Mouse (Mus musculus) neural tube, embryonic 12.5 days (tissue): ENCODE data around the gene Slc4a1ap. TPM values are rescaled to one million over a fixed set of nuclear protein-coding genes. Genes with fewer than 3 reads are reported as not detected.

ENCODE experiments used
- ATAC-seq: fragments of 200-750 bp; cut with Nextera tagmentation; 2 replicates; pipeline ENCODE4 v1.8.0; 2017; ENCODE audit warnings: low read depth, mild to moderate bottlenecking, moderate TSS enrichment, moderate library complexity; ENCODE audit not compliant: low FRiP score
- H3K27ac ChIP-seq: fragments of 300-500 bp; sonication (generic); 2 replicates; pipeline ENCODE4 v1.5.1; 2016
- H3K27me3 ChIP-seq: fragments of 300-500 bp; sonication (generic); replicated peaks from 2 replicates; pipeline ENCODE4 v1.6.1; 2016; ENCODE audit warnings: mild to moderate bottlenecking
- H3K36me3 ChIP-seq: fragments of 300-500 bp; sonication (generic); 2 replicates; pipeline ENCODE4 v1.6.1; 2016; ENCODE audit warnings: mild to moderate bottlenecking
- H3K4me1 ChIP-seq: fragments of 300-500 bp; sonication (generic); 2 replicates; pipeline ENCODE4 v1.6.1; 2016
- H3K4me2 ChIP-seq: fragments of 300-500 bp; sonication (generic); replicated peaks from 2 replicates; pipeline ENCODE4 v1.6.1; 2016; ENCODE audit warnings: mild to moderate bottlenecking
- H3K4me3 ChIP-seq: fragments of 300-500 bp; sonication (generic); 2 replicates; pipeline ENCODE4 v1.5.1; 2016
- H3K9ac ChIP-seq: fragments of 300-500 bp; sonication (generic); 2 replicates; pipeline ENCODE4 v1.6.1; 2016; ENCODE audit warnings: mild to moderate bottlenecking
- H3K9me3 ChIP-seq: fragments of 300-500 bp; sonication (generic); 2 replicates; pipeline ENCODE4 v1.6.1; 2016; ENCODE audit warnings: mild to moderate bottlenecking
- WGBS: fragments of 180-500 bp; shearing (Covaris S2); methylation state at CpG from one replicate; pipeline ENCODE4 v1.1.7; 2016; 5-methylcytosine and 5-hydroxymethylcytosine counted together
- polyA plus RNA-seq: library from polyadenylated mRNA; unstranded; fragments of >200 nt; fragmentation: Nextera tagmentation; extraction: Ambion mirVana; gene quantifications from 2 replicates; pipeline ENCODE4 v1.2.1, GENCODE M21; 2016

Gene Slc4a1ap
- 36.5 and 40.7 TPM in 2 replicates for polyA plus RNA-seq

DNA sequence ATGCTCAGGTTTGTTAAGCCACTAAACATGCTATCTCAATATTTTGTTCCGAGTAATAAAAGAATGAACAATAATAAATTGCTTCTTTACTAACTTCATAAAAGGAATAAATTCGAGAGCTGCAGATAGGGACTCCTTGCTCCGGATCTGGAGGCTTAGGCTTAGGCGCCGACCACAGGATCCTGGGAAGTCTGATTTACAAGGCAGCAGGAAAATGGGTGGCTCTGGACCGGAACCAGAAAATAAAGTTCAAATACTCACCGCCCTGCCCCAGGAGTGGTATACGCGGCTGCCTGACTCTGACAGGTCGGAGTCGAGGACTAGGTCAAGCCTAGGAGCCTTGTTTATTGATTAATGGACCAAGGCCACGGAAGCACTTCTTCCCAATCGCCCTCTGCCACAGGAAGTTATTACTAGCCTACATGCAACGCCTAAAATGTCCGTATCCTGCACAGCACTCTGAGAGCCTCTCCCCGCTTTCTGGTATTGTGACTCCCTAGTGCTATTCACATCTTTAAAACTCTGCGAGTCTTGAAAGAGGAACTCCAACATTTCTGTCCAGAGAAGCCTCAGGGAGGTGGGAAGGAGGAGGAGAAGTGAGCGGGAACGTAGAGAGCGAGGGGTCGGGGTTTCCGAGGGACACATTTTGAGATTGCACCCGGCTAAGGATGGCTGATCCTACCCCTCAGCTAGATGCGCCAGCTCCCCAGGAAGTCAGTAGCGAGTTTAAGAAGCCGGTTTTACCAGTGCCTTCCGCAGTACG lies at the start of gene Slc4a1ap:
Gene Slc4a1ap, plus strand, starts transcription at position 642 of the 763 bp plus-strand sequence.
- H3K4me1 ChIP-seq, result peaks cover 26% of the 10 kb centered on the region
- H3K4me2 ChIP-seq, result peak within 1 kb of the TSS; percentile 98
- peak; percentile 90 for ATAC-seq
- H3K27ac ChIP-seq, result peak within 1 kb of the TSS; percentile 39; the same call in 1 of the 2 replicates
- H3K9me3 ChIP-seq, result no peaks in the 10 kb centered on the region
- H3K9ac ChIP-seq, result peak within 1 kb of the TSS; percentile 93
- under 1% methylated on average over 28 of the region's 28 CpGs for WGBS
- H3K4me3 ChIP-seq, result peak within 1 kb of the TSS; percentile 94
- no peaks in the 10 kb centered on the region for H3K27me3 ChIP-seq
- H3K36me3 ChIP-seq, result peaks cover 34% of the 10 kb centered on the region

DNA sequence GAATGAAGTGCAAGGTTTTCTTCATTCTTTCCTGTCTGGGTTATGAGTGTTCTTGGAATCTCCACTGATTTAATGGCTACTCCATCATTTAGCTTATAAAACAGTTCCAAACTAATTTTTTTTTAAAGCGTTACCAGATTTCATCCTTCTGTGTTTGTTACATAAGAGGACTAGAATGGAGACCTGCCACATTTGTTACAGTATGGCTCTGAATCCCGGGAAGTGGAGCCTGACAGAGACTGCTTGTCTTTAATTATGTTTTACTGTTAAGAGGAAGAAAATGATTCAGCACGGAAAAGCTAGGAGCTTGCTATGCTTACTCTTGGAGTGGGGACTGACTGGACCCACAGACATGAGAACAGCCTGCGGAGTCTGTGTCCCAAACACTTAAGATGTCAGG lies 46.3 kb upstream of the Slc4a1ap start:
- Histone ChIP-seq H3K27ac (no peak overlapping the region), H3K9ac (no peak overlapping the region), H3K27me3 (no peaks in the 10 kb centered on the region), H3K4me1 (no peaks in the 10 kb centered on the region), H3K9me3 (no peaks in the 10 kb centered on the region), H3K36me3 (peaks cover 72% of the 10 kb centered on the region), H3K4me2 (no peak overlapping the region), H3K4me3 (no peak overlapping the region)
- ATAC-seq, result no peak
- WGBS, result 91% methylated on average over 4 of the region's 4 CpGs

DNA sequence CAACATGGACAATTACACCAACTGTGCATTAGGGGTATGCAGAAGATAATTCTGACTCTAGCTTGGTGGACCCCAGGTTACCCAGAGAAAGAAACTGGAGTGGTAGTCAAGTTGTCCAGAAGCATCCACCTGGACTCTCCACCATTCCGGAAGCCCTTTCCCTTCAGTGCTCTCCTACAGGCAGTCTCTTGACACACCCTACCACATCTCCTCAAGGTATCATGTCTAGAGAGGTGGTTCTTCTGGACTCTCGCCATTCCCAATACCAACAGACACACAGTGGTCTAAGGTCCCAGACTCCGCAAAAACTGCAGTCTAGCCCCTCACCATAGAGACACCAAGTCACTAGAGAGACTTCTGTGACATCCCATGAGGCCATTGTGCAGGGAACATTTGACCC lies 41.4 kb upstream of the Slc4a1ap start, which contains the start of gene 4930548H24Rik:
Gene 4930548H24Rik, plus strand, starts transcription at position 301 of the 400 bp plus-strand sequence.
- no peak within 1 kb of the TSS for H3K4me3 ChIP-seq
- H3K27me3 ChIP-seq, result no peaks in the 10 kb centered on the region
- no peak within 1 kb of the TSS for H3K9ac ChIP-seq
- H3K4me2 ChIP-seq, result no peak within 1 kb of the TSS
- H3K4me1 ChIP-seq, result no peaks in the 10 kb centered on the region
- H3K27ac ChIP-seq, result no peak within 1 kb of the TSS
- no peak for ATAC-seq
- WGBS, result 94% methylated on average over 3 of the region's 3 CpGs
- H3K36me3 ChIP-seq, result peaks cover 27% of the 10 kb centered on the region
- no peaks in the 10 kb centered on the region for H3K9me3 ChIP-seq

DNA sequence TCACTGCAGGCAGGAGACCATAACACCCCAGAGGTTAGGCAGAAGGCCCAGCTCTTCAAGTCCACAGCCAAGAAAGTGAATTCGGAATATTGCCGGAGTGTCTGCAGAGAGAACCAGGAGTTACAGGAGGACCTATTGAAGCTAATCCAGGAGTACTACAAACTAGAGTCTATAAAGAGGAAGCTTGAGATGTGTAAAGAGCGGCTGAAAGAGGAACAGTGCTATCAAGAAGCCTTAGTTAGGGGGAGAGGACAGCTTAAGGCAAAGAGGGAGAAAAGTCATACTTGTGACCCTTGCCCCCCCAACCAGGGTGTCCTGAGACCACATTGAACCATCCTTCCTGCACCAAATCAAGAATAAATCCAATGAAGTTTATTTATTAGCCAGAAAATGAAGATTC lies 38.9 kb upstream of the Slc4a1ap start:
- WGBS, result 94% methylated on average over 3 of the region's 3 CpGs
- H3K9me3 ChIP-seq, result no peaks in the 10 kb centered on the region
- H3K27me3 ChIP-seq, result no peaks in the 10 kb centered on the region
- no peaks in the 10 kb centered on the region for H3K4me1 ChIP-seq
- no peak for ATAC-seq
- no peak overlapping the region for H3K9ac ChIP-seq
- peaks cover 6% of the 10 kb centered on the region; the same call in 1 of the 2 replicates for H3K36me3 ChIP-seq
- no peak overlapping the region for H3K4me2 ChIP-seq
- no peak overlapping the region for H3K4me3 ChIP-seq
- no peak overlapping the region for H3K27ac ChIP-seq

DNA sequence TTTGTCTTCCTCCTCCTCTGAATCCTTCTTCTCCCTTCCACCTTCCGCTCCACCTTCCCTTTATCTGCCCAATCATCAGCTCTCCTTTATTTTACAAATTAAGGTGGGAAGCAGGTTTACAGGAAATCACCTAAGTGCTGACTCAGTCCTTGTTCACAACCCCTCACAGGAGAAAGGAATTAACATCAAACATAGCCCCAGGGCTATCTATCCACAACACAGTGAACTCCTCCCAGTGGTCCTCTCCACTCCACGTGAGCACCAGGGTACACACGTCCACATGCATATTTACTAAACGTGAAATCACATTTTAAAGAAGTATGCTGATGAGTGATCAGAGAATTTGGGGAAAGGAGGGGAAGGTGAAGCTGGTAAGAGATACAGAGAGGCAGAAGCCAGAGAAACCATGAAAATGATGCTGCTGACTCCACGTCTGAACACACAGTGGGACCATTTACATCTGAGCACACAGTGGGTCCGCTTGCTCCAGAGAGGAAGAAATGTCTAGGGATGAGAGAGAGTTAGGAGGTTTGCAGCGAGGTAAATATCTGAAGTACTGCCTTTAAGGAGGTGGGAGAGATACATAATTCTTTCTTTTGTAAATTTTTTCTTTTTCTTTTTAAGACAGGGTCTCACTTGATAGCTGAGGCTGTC lies 37.6 kb upstream of the Slc4a1ap start:
- peaks cover 3% of the 10 kb centered on the region; the same call in 1 of the 2 replicates for H3K36me3 ChIP-seq
- H3K4me2 ChIP-seq, result no peak overlapping the region
- WGBS, result 70% methylated on average over 7 of the region's 7 CpGs
- H3K27ac ChIP-seq, result no peak overlapping the region
- no peaks in the 10 kb centered on the region for H3K27me3 ChIP-seq
- H3K4me3 ChIP-seq, result no peak overlapping the region
- H3K9ac ChIP-seq, result no peak overlapping the region
- peaks cover 3% of the 10 kb centered on the region; the same call in 1 of the 2 replicates for H3K4me1 ChIP-seq
- ATAC-seq, result no peak
- no peaks in the 10 kb centered on the region for H3K9me3 ChIP-seq

DNA sequence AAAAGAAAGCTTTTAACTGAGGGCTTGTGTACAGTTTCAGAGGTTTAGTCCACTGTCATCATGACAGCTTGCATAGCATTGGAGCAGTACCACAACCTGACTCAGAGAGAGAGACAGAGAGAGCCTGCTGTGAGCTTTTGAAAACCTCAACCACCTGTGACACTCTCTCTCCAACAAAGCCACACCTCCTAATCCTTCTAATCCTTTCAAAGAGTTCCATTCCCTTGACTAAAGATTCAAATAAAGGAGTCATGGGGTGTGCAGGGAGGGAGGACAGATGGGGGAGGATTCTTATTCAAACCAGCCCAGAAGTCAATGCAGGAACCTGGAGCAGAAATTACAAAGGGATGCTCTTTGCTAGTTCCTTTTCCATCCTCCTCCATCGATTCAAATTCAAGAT lies 34.8 kb upstream of the Slc4a1ap start:
- Histone ChIP-seq H3K9me3 (no peaks in the 10 kb centered on the region), H3K4me2 (no peak overlapping the region), H3K4me1 (peaks cover 12% of the 10 kb centered on the region), H3K27me3 (no peaks in the 10 kb centered on the region), H3K9ac (no peak overlapping the region), H3K4me3 (no peak overlapping the region), H3K36me3 (peaks cover 8% of the 10 kb centered on the region), H3K27ac (no peak overlapping the region)
- 67% methylated on average over 1 of the region's 1 CpGs for WGBS
- ATAC-seq, result no peak

DNA sequence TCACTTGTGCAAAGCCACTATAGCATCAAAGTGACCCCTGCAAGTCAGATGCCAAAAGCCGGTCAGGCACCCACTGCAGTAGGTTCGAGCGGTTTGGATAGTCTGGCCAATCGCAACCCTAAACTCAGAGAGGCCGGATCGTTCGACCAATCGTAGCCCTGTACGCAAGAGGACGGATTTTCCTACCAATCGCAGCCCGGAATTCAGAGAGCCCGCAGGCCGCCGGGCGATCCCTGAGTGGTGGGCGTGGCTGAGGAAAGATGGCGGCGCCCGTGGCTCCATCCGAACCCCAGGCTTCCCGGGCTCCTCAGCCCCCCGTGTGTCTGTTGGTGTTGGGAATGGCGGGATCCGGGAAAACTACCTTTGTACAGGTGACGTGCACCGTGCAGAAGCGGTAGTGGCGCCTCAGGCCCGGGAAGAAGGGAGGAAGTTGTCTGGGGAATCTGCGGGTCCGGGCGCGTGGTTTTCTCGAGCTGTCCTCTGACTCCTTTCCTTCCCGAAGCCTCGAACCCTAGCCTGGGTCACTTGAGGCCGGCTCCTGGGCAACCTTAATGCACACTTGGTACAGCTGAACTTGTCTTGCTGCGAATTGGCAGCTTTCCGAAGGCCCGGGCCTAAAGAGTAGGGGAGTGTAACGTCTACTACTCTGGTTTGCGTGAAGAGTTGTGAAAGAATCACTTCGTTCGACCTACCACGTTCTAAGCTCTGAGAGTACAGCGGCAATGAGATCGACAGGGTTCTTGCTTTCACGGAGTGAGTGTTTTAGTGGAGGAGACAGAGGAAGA lies 32.1 kb upstream of the Slc4a1ap start, which contains the start of gene Gpn1:
Gene Gpn1, plus strand, starts transcription at position 229 of the 785 bp plus-strand sequence.
- H3K4me1 ChIP-seq, result peaks cover 12% of the 10 kb centered on the region
- peaks cover 28% of the 10 kb centered on the region for H3K36me3 ChIP-seq
- H3K27ac ChIP-seq, result no peak within 1 kb of the TSS
- peak within 1 kb of the TSS; percentile 67 for H3K9ac ChIP-seq
- ATAC-seq, result peak; percentile 100
- H3K4me3 ChIP-seq, result peak within 1 kb of the TSS; percentile 90
- no peaks in the 10 kb centered on the region for H3K27me3 ChIP-seq
- H3K4me2 ChIP-seq, result peak within 1 kb of the TSS; percentile 69
- no peaks in the 10 kb centered on the region for H3K9me3 ChIP-seq
- under 1% methylated on average over 49 of the region's 49 CpGs for WGBS

DNA sequence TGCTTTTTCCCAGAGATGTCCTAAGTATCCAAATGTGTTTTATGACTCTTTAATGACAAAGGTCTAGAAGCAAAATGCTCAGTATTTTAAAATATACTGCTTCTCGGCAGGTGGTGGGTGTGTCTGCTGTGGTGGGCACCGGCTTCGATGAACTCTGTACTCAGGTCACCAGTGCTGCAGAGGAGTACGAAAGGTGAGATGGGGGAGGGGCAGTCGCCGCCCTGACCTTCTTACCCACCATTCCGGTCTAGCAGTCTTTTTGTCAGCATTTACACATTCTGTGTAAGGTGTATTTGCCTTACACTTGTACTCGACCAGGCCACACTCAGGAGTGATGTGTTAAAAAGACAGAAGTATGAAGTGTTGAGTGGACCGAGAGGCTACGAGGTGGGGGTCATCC lies 22.0 kb upstream of the Slc4a1ap start:
- H3K4me3 ChIP-seq, result no peak overlapping the region
- peaks cover 78% of the 10 kb centered on the region for H3K36me3 ChIP-seq
- no peaks in the 10 kb centered on the region for H3K27me3 ChIP-seq
- H3K9me3 ChIP-seq, result no peaks in the 10 kb centered on the region
- no peaks in the 10 kb centered on the region for H3K4me1 ChIP-seq
- no peak for ATAC-seq
- no peak overlapping the region for H3K27ac ChIP-seq
- H3K4me2 ChIP-seq, result no peak overlapping the region
- H3K9ac ChIP-seq, result no peak overlapping the region
- WGBS, result 93% methylated on average over 10 of the region's 10 CpGs

DNA sequence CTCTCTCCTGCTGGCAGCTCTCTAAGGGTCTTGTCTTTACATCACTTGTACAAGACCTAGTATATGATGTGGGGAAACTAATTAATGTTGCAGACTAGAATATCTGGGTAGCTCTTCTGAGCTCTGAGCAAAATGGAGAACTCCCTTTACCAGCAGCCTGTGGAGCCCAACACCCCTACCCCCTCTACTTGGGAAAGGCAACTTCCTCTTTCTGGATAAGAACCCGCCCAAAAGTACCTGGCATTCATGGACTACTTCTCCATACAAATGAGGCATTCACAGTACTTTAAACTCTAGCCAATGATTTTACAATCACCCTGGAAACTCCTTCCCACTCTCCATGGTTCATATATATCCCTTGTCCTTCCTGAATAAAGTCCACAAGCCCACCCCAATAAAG lies 14.3 kb upstream of the Slc4a1ap start:
- peaks cover 86% of the 10 kb centered on the region for H3K36me3 ChIP-seq
- no peak overlapping the region for H3K4me2 ChIP-seq
- H3K9ac ChIP-seq, result no peak overlapping the region
- H3K4me1 ChIP-seq, result no peaks in the 10 kb centered on the region
- 96% methylated on average over 1 of the region's 1 CpGs for WGBS
- ATAC-seq, result no peak
- no peak overlapping the region for H3K4me3 ChIP-seq
- no peak overlapping the region for H3K27ac ChIP-seq
- no peaks in the 10 kb centered on the region for H3K27me3 ChIP-seq
- H3K9me3 ChIP-seq, result no peaks in the 10 kb centered on the region

DNA sequence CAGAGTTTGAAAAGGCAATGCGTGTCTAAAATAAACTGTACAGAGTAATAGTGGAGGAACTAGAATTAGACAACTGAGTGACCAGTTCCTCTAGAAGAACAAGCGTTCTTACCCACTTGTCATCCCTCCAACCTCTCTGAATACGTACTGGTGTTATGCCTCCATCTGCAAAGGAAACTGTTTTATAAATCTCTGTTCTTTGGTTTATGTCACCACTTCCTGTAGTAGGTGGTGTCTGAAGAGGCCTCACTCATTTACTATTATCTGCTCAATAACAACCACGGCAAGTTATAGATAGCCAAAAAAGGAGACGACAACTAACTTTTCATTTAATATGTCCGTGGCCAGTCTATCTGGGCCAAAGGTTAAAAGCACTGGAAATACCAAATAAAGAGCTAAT lies 6.2 kb upstream of the Slc4a1ap start:
- no peak for ATAC-seq
- Histone ChIP-seq H3K4me3 (no peak overlapping the region), H3K9ac (no peak overlapping the region), H3K4me2 (no peak overlapping the region), H3K9me3 (no peaks in the 10 kb centered on the region), H3K4me1 (peaks cover 2% of the 10 kb centered on the region), H3K27me3 (no peaks in the 10 kb centered on the region), H3K36me3 (peaks cover 65% of the 10 kb centered on the region), H3K27ac (no peak overlapping the region)
- WGBS, result 96% methylated on average over 6 of the region's 6 CpGs

DNA sequence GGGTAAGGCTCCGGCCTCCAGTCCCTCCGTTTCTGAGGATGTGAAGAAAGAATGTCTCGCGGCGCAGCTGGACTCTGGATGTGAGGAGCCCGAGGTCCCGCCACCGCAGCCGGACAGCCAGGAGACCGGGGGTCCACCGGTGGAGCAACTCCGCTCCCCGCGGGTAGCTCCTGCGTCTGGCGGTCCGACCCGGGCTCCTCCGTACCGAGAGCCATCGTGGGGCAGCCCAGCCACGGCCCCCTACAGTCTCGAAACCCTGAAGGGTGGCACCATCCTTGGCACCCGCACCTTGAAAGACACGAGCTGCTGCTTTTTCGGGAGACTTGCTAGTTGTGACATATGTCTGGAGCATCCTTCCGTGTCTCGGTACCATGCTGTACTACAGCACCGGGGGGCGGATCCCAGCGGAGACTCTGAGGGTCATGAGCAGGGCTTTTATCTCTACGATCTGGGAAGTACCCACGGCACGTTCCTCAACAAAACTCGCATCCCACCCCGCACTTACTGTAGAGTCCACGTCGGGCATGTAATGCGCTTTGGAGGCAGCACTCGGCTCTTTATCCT lies 404 bp downstream of the Slc4a1ap start:
- no peak overlapping the region for H3K27ac ChIP-seq

More for the DNA sequence above, 404 bp downstream of the Slc4a1ap start:
- H3K9ac ChIP-seq, result peak overlapping the region; percentile 93
- peak; percentile 44; the same call in 1 of the 2 replicates for ATAC-seq
- H3K9me3 ChIP-seq, result no peaks in the 10 kb centered on the region
- H3K4me2 ChIP-seq, result peak overlapping the region; percentile 98
- peaks cover 38% of the 10 kb centered on the region for H3K36me3 ChIP-seq
- H3K4me3 ChIP-seq, result peak overlapping the region; percentile 94
- no peaks in the 10 kb centered on the region for H3K27me3 ChIP-seq
- peaks cover 26% of the 10 kb centered on the region for H3K4me1 ChIP-seq
- 4% methylated on average over 40 of the region's 40 CpGs for WGBS
